Mouse (Mus musculus): ENCODE measurements at regions not wholly inside any gene's neighbourhood (a gene's known extent, or its start where the extent isn't known, plus 50 kb on each side); places are given as distances from the start of the nearest gene placed in this dataset.

- Histone ChIP-seq H3K9me3 (peaks cover 2% of the 10 kb centered on the region; the same call in 1 of the 2 replicates), H3K36me3 (no peaks in the 10 kb centered on the region), H3K4me1 (replicated peaks) (no peaks in the 10 kb centered on the region), H3K27me3 (no peaks in the 10 kb centered on the region), H3K9ac (no peak overlapping the region), H3K4me3 (no peak overlapping the region), H3K4me2 (no peak overlapping the region), H3K27ac (replicated peaks) (no peak overlapping the region)
- no peak for ATAC-seq (ENCODE audit: low read depth)
- 92% methylated on average over 3 of the region's 3 CpGs for WGBS
Observed at GRCm38 (mm10) chr17:44370966-44371465, 182.6 kb downstream of the Clic5 start.

GRCm38 (mm10) chr17:44371620-44372019 lies 183.2 kb downstream of the Clic5 start:
- H3K9ac ChIP-seq = no peak overlapping the region
- 76% methylated on average over 3 of the region's 3 CpGs for WGBS
- H3K27me3 ChIP-seq = no peaks in the 10 kb centered on the region
- no peaks in the 10 kb centered on the region for H3K36me3 ChIP-seq
- H3K4me2 ChIP-seq = no peak overlapping the region
- H3K4me1 ChIP-seq (replicated peaks) = no peaks in the 10 kb centered on the region
- no peak for ATAC-seq (ENCODE audit: low read depth)
- H3K27ac ChIP-seq (replicated peaks) = no peak overlapping the region
- peaks cover 2% of the 10 kb centered on the region; the same call in 1 of the 2 replicates for H3K9me3 ChIP-seq
- H3K4me3 ChIP-seq = no peak overlapping the region

GRCm38 (mm10) chr17:44373744-44374456 lies 185.5 kb downstream of the Clic5 start:
- peaks cover 2% of the 10 kb centered on the region; the same call in 1 of the 2 replicates for H3K9me3 ChIP-seq
- H3K36me3 ChIP-seq = no peaks in the 10 kb centered on the region
- H3K4me2 ChIP-seq = no peak overlapping the region
- no peak overlapping the region for H3K4me3 ChIP-seq
- 88% methylated on average over 8 of the region's 8 CpGs for WGBS
- no peaks in the 10 kb centered on the region for H3K27me3 ChIP-seq
- no peak overlapping the region for H3K9ac ChIP-seq
- H3K27ac ChIP-seq (replicated peaks) = no peak overlapping the region
- no peaks in the 10 kb centered on the region for H3K4me1 ChIP-seq (replicated peaks)
- ATAC-seq (ENCODE audit: low read depth) = no peak

GRCm38 (mm10) chr17:44378391-44378790 lies 190.0 kb downstream of the Clic5 start:
- peaks cover 2% of the 10 kb centered on the region; the same call in 1 of the 2 replicates for H3K9me3 ChIP-seq
- H3K36me3 ChIP-seq = no peaks in the 10 kb centered on the region
- no peaks in the 10 kb centered on the region for H3K4me1 ChIP-seq (replicated peaks)
- 80% methylated on average over 7 of the region's 7 CpGs for WGBS
- no peak overlapping the region for H3K27ac ChIP-seq (replicated peaks)
- no peak overlapping the region for H3K4me2 ChIP-seq
- no peaks in the 10 kb centered on the region for H3K27me3 ChIP-seq
- ATAC-seq (ENCODE audit: low read depth) = no peak
- H3K4me3 ChIP-seq = no peak overlapping the region
- no peak overlapping the region for H3K9ac ChIP-seq

GRCm38 (mm10) chr17:44388916-44389315 lies 200.5 kb downstream of the Clic5 start:
- Histone ChIP-seq H3K27ac (replicated peaks) (no peak overlapping the region), H3K9me3 (no peaks in the 10 kb centered on the region), H3K4me1 (replicated peaks) (no peaks in the 10 kb centered on the region), H3K4me2 (no peak overlapping the region), H3K9ac (no peak overlapping the region), H3K36me3 (no peaks in the 10 kb centered on the region), H3K4me3 (no peak overlapping the region), H3K27me3 (peaks cover 6% of the 10 kb centered on the region; the same call in 1 of the 2 replicates)
- WGBS = 82% methylated on average over 2 of the region's 2 CpGs
- ATAC-seq (ENCODE audit: low read depth) = no peak

- H3K9me3 ChIP-seq = no peaks in the 10 kb centered on the region
- H3K4me3 ChIP-seq = no peak overlapping the region
- peak; percentile 86 for ATAC-seq (ENCODE audit: low read depth)
- WGBS = 17% methylated on average over 5 of the region's 5 CpGs
- peaks cover 64% of the 10 kb centered on the region for H3K27me3 ChIP-seq
- no peaks in the 10 kb centered on the region for H3K36me3 ChIP-seq
- H3K9ac ChIP-seq = no peak overlapping the region
- H3K27ac ChIP-seq (replicated peaks) = peak overlapping the region; percentile 13; the same call in 1 of the 2 replicates
- H3K4me2 ChIP-seq = 0 out of 2 replicates have a peak overlapping the region, but pooled peaks have one; percentile 11
- H3K4me1 ChIP-seq (replicated peaks) = peaks cover 18% of the 10 kb centered on the region
Observed at GRCm38 (mm10) chr17:44397829-44398228, 209.4 kb downstream of the Clic5 start.

- WGBS = 42% methylated on average over 5 of the region's 5 CpGs
- no peak overlapping the region for H3K9ac ChIP-seq
- H3K4me3 ChIP-seq = no peak overlapping the region
- H3K27me3 ChIP-seq = peaks cover 62% of the 10 kb centered on the region
- no peaks in the 10 kb centered on the region for H3K9me3 ChIP-seq
- peaks cover 18% of the 10 kb centered on the region for H3K4me1 ChIP-seq (replicated peaks)
- no peak overlapping the region for H3K27ac ChIP-seq (replicated peaks)
- H3K4me2 ChIP-seq = 0 out of 2 replicates have a peak overlapping the region, but pooled peaks have one; percentile 11
- no peaks in the 10 kb centered on the region for H3K36me3 ChIP-seq
- ATAC-seq (ENCODE audit: low read depth) = peak; percentile 81
Observed at GRCm38 (mm10) chr17:44398231-44398630, 209.8 kb downstream of the Clic5 start.

- no peaks in the 10 kb centered on the region for H3K9me3 ChIP-seq
- no peaks in the 10 kb centered on the region for H3K4me1 ChIP-seq (replicated peaks)
- H3K27ac ChIP-seq (replicated peaks) = no peak overlapping the region
- no peak overlapping the region for H3K4me2 ChIP-seq
- H3K36me3 ChIP-seq = no peaks in the 10 kb centered on the region
- no peak for ATAC-seq (ENCODE audit: low read depth)
- H3K9ac ChIP-seq = no peak overlapping the region
- WGBS = 61% methylated on average over 6 of the region's 6 CpGs
- H3K4me3 ChIP-seq = no peak overlapping the region
- peaks cover 22% of the 10 kb centered on the region for H3K27me3 ChIP-seq
Observed at GRCm38 (mm10) chr17:44404923-44405322, 216.5 kb downstream of the Clic5 start.

- 88% methylated on average over 2 of the region's 2 CpGs for WGBS
Observed at GRCm38 (mm10) chr17:44410961-44411360, 222.6 kb downstream of the Clic5 start.

GRCm38 (mm10) chr17:44418676-44419404 lies 230.5 kb downstream of the Clic5 start:
- no peak overlapping the region for H3K4me3 ChIP-seq
- 76% methylated on average over 11 of the region's 11 CpGs for WGBS
- H3K36me3 ChIP-seq = no peaks in the 10 kb centered on the region
- no peak for ATAC-seq (ENCODE audit: low read depth)
- no peak overlapping the region for H3K27ac ChIP-seq (replicated peaks)
- no peaks in the 10 kb centered on the region for H3K27me3 ChIP-seq
- peaks cover 10% of the 10 kb centered on the region; the same call in 1 of the 2 replicates for H3K9me3 ChIP-seq
- no peak overlapping the region for H3K4me2 ChIP-seq
- H3K9ac ChIP-seq = no peak overlapping the region
- H3K4me1 ChIP-seq (replicated peaks) = no peaks in the 10 kb centered on the region

More at GRCm38 (mm10) chr17:44410961-44411360, 222.6 kb downstream of the Clic5 start:
- H3K4me1 ChIP-seq (replicated peaks) = no peaks in the 10 kb centered on the region
- no peak overlapping the region for H3K4me3 ChIP-seq
- no peaks in the 10 kb centered on the region for H3K36me3 ChIP-seq
- peaks cover 6% of the 10 kb centered on the region; the same call in 1 of the 2 replicates for H3K9me3 ChIP-seq
- no peak overlapping the region for H3K4me2 ChIP-seq
- no peaks in the 10 kb centered on the region for H3K27me3 ChIP-seq
- H3K27ac ChIP-seq (replicated peaks) = no peak overlapping the region
- no peak for ATAC-seq (ENCODE audit: low read depth)
- no peak overlapping the region for H3K9ac ChIP-seq

- H3K27ac ChIP-seq (replicated peaks) = no peak overlapping the region
- no peaks in the 10 kb centered on the region for H3K27me3 ChIP-seq
- H3K9ac ChIP-seq = no peak overlapping the region
- 93% methylated on average over 7 of the region's 7 CpGs for WGBS
- no peaks in the 10 kb centered on the region for H3K36me3 ChIP-seq
- no peaks in the 10 kb centered on the region for H3K4me1 ChIP-seq (replicated peaks)
- ATAC-seq (ENCODE audit: low read depth) = no peak
- H3K4me3 ChIP-seq = no peak overlapping the region
- H3K9me3 ChIP-seq = peaks cover 10% of the 10 kb centered on the region; the same call in 1 of the 2 replicates
- H3K4me2 ChIP-seq = no peak overlapping the region
Observed at GRCm38 (mm10) chr17:44419405-44419729, 231.0 kb downstream of the Clic5 start.

Measured in neural tube, embryonic 13.5 days (tissue).